Mouse (Mus musculus): ENCODE measurements around the gene Rbks.

GRCm38 (mm10) chr5:31603766-31604165 lies 93.7 kb downstream of the Rbks start:
- TF ChIP-seq CTCF (IDR thresholded peaks at IDR 0.05; ENCODE audit: low read depth, low read length) (no peak), TAL1 (conservative IDR thresholded peaks at IDR 0.05; ENCODE audit: low read depth, low read length) (no peak)

Measured in G1E (cell line).